Mouse (Mus musculus) 3T3-L1 (cell line): ENCODE results near the gene Ankdd1a.

Experiments used
- DNase-seq: peaks from one replicate; pipeline ENCODE4 v3.0.0-alpha.2; 2015; ENCODE audit warnings: low read depth, low spot score

The Ankdd1a gene

DNA sequence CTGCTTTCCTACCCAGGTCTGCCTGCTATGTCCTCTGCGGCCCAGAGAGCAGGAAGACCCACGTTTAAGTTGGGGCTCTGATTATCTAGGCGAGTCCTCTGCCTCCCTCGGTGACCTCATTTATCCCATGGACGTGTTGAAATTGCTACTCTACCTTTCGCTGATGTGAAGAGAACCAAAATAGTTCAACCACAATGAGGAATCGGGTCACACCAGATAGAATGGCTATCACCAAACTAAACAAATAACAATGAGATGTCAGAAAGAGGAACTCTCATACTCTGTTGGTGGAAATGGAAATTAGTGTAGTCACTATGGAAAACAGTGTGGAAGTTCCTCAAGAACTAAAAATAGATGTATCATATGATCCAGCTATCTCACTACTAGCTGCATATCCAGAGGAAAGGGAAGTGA lies 22.1 kb upstream of the Ankdd1a start:
- peak; percentile 49 for DNase-seq

DNA sequence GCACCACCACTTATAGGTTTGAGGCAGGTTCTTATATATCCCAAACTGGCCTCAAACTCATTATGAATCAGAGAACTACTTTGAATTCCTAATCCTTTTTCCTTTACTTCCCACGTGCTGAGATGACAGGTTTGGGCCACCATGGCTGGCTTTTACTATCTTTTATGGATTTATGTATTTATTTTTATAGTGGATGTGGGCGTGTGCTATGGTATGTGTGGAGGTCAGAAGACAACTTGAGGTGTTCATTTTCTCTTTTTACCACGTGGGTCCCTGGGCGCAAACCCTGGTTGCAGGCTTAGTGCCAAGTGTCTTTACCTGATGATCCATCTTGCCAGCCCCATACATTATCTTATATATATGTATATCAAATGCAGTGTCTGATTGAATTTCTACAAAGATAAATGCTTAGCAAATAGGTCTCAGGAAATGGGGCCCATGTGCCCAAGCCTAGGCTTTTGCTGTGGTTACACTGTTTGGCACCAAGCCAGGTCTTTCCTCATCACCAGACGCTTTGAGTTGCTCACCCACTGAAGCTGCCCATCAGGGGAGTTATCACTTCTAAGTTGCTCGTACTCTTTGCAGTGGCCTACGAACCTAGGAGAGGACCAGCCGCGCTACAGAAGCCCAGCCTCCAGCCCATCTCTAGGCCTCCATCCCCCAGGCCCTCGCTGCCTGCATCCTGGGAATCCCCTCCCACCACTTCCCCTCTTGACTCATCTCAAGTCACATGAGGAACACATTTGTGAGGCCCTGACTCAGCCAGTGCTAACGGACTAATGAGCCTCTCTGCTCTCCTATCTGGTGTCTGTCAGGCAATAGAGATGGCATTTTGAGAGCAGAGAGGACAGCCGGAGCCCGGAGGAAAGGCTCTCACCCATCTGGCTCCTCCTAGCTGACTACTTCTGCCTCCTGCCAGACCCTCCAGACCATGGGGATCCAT lies 21.4 kb upstream of the Ankdd1a start:
- peak; percentile 95 for DNase-seq

DNA sequence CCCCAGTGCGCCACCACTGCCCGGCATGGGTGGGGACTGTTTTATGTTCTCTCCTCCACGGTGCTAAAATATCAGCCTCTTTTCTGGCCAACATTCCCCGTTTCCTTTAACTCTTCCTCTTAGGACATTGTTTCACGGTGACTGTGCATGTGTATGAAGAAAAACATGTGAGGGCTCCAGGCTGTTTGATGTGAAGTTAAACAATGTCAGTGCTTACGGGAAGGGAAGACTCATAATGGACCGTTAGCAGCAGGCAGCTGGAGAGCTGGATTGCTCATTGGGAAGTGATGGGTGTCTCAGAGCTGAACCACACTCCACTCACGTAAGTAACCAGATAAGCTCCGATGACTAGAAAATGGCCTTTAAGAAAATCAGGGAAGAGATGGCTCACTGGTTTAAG lies 19.7 kb upstream of the Ankdd1a start:
- no peak for DNase-seq

DNA sequence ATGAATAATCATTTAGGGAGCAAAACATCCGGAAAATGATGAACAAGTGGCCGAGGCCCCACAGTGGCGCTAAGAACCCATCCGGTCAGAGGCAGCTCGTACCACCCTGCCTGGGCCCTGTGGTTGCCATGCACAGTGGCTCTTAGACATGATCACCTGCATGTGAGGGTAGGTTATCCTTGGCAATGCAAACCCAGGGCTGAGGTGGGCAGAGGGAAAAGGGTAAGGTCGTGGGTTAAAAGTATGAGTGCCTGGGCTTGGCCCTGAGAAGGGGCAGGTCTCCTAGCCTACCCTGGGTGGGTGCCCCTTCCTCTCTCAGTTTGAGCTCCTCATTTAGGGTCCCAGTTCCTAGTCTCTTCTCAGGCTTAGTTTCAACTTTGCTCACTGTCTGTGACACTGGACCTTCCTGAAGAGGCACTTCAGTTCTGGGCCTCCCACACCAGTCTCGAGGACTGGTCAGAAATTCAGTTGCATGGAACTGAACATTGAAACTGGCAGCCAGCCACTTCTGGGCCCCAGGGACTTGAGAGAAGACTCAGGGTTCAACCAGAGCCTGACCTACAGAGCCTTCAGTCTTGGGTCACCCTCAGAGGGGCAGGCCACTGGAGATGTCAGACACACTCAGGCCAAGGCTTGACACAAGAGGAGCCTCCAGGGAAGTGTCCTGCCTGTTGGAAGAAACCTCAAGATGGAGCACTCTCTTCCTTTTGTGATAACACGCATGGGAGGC lies 18.1 kb upstream of the Ankdd1a start:
- DNase-seq, result no peak

DNA sequence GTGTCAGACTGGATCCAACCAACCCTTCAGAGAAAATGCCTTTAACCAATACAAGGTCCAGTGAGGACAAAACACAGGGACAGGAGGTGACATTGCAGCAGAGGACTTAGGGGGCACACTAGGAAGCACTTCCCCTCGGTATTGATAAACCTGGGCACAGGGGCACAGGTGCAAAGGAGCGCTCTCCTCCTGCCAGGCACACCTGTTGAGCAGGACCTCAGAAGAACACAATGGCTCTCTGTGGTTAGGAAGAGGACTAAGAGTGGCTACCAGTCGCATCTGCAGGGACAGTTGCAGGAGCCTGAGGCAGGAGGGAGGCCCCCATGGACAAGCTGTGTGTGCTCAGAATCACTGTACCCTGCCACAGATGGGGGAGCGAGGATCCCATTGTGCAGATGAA lies 16.5 kb upstream of the Ankdd1a start:
- DNase-seq, result no peak

DNA sequence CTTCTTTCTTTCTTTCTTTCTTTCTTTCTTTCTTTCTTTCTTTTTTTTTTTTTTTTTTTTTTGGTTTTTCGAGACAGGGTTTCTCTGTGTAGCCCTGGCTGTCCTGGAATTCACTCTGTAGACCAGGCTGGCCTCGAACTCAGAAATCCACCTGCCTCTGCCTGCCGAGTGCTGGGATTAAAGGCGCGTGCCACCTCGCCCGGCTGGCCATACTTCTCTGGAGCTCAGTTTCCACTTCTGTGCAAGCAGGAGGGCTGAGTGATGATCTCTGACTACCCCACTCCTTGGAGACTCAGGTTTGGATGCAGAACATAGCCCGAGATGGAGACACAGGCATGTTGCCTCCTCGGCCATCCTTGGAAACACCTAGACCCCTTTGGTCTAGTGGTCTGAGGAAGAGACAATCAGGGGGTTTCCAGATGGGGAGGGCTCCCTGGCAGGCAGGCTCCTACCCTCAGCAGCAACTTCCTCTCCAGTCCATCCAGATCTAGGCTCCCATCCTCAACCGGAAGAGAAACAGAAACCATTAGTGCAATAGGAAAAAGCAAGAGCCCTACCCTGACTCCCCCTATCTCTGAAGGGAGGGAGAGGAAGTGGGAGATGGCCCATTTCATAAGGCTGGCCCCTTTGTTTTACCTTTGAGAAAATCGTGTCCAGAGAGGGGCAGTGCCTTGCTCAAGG lies 15.9 kb upstream of the Ankdd1a start:
- DNase-seq, result no peak

DNA sequence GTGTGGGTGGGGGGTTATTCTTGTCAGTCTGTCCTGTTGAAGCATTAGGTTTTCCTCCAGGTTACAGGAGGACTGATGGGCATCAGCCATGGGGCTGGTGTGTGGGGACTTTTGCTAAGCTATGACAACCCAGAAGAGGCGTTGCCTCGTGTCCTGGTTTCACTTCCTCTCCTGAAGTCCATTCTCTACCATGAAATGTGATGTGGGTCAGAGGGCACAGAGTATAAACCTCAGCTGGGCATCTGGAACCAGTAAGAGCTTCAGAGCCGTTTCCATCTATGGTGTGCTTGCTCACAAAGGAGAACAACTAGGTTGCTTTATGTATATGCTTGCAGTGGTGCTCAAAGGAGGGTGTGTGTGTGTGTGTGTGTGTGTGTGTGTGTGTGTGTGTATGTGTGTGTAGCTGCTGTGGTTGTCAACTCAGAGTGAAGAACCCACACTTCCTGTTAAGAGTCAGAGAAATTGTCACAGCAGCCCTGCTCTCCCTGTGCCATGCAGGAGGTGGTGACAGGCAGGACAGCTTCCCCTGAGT lies 15.3 kb upstream of the Ankdd1a start:
- peak; percentile 55 for DNase-seq

DNA sequence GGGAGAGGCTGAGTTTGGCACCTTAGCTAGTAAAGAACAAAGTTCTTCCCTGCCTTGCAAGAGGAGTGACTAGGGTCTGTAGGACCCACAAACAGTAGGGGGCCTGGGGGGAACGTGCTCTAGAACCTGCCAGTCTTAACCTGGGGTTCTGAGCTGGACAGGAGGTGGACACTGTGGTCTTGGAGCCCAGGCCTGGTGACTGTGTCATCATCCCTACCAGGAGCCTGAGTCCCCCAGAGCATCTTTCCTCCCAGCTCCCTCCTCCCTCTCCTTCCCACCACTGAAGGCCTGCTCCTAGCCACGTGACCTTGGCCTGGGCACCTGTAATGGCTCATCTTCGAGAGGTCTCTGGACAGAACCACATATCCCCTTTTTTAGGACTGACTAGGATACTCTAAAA lies 14.1 kb upstream of the Ankdd1a start:
- no peak for DNase-seq

DNA sequence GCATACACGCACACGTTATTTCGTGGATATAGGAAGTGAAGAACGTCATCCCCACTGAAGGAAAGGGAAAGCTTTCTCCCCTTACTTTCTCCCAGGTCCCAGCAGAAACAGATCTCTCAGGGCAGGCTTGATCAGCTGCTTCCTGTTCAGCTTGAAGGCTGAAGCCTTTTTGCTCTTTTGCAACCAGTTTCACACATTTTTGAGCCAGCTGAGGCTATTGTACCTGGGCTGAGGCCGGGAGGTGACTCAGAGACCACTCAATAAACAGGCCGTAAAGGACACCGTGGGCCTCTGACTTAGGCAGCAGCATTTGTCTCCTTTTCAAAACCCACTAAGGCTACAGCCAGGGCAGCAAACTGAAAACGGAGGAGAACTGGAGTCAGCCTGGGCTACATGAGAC lies 13.0 kb upstream of the Ankdd1a start:
- peak; percentile 42 for DNase-seq

DNA sequence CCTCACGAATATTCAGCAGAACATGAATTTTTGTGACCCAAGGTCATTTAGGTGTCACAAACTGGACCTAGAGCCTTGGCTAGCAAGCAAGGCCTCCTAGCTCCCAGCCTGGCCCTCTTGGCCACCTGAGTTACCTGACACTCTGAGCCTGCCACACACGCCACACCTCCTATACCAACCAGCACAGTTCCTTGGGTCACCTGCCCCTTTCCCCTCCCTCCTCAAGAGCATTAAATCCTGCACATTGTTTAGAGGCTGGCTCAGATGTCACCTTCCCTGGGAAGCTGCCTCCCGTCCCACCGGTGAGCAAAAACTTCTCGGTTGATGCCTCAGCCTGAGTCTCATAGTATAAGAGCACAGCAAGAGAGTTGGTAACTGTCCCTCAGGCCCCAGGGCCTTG lies 11.3 kb upstream of the Ankdd1a start:
- DNase-seq, result no peak

DNA sequence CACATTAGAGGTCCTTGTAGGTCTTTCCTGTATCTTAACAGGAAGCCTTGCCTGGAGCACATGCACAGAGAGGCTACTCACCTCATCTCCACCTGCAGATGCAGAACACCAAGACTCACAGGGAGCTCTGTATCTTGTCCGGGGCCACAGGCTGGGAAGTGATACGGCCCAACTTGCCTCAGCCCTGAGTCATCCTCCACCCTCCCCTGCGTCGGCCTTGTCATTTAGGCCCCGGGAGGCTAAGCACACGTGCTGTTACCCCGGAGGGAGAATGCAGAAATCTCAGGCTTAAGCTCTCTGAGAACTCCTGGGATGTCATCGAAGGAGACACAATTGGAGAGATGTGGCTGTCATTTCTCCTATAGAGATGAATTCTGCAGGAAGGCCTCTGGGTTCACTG lies 9.7 kb upstream of the Ankdd1a start:
- DNase-seq, result peak; percentile 31

DNA sequence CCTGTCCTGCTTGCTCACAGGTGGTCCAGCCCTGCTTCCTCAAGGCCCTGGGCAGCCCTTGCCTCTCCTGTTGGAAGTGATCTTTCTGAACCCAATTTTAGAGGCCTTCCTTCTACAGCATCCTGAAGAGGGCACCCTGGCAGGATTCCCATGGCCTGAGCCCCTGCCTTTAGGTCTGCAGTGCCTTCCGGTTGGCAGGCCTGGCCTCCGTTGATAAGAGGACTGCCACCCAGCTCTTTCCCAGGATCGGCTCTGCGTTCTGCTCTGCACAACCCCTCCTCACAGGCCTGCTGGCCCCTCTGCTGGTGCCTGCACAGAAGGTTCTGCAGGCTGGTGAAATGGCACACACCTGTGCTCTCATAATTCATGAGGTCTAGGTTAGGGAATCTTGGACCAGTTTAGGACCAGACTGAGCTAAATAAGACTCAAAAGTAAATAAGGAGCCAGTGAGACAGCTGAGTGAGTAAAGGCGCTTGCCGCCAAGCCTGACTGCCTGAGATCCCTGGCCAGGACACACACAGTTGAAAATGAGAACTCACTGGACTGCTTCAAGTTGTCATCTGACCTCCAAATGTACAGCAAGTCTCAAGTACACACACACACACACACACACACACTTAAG lies 8.5 kb upstream of the Ankdd1a start:
- DNase-seq, result no peak

DNA sequence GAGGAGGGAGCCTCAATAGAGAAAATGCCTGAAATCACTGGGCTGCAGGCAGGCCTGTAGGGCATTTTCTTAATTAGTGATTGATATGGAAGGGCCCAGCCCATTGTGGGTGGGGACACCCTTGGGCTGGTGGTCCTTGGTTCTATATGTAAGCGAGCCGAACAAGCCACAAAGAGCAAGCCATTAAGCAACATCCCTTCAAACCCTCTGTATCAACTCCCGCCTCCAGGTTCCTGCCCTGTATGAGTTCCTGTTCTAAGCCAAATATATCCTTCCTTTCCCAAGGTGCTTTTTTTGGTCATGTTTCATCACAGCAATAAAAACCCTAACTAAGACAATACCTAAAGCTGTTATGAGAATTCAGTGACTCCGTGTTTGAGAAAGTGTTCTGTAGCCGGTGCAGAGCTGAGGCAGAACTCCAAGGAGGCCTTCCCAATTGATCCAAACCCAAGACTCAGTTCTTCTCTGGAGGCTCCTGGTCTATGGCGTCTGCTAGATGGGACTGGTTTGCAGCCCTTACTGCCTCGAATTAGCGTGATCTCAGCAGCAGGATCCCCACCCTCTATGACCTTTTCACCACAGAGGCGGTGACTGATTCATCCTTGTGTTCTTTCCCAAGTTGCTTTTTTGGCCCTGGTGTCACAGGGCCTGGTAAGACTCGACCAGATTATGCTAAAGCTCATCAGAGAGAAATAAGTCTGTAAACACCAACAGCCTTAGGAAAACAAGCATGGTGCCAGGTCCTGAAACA lies 5.6 kb upstream of the Ankdd1a start:
- DNase-seq, result peak; percentile 78

DNA sequence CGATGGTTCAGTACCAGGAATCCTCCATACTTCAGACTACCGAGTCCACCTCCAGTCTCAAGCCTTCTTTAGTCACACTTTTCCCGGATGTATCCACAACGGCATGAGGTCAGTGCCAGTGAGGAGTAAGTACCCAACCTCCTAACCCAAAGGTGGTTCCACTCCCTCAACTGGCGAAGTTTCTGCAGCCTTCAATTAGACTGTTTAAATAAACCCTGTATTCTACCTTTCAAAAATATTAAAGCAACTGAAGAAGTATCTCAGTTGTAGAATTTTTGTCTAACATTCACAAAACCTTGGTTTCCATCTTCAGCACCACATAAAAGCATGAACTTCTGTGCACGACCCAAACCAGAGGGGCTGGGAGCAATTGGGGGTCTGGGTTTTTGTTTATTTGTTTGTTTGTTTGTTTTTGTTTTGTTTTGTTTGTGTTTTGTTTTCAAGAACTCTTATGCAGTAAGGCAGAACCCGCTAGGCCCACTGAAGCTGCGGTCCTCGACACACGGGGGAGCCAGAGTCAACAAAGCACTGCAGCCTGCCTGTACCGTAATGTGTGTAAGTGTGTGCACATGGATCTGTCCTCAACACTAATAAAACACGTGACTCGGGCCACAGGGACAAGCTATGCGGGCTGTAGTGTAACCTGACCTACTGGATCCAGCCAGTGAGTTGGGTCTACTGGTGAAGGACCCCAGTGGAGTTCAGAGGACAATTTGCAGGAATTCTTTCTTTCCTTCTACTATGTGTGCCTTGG lies 3.8 kb upstream of the Ankdd1a start:
- peak; percentile 90 for DNase-seq

DNA sequence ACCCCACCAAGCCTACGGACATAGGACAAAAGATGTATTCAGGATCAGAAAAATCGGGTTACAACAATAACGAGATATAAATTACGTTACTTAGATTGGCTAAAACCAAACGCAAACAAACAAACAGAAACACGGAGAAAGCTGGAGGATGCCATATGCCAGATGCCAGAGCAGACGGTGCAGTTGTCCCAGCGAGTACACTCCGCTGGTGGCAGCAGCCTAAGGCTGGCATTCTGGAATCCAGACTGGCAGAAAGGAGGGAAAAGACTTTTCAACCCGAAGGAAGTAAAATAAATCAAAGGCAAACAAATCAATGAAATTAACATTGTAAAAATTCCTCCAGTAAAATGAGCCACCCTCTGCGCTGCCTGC lies 498 bp upstream of the Ankdd1a start:
- no peak for DNase-seq

DNA sequence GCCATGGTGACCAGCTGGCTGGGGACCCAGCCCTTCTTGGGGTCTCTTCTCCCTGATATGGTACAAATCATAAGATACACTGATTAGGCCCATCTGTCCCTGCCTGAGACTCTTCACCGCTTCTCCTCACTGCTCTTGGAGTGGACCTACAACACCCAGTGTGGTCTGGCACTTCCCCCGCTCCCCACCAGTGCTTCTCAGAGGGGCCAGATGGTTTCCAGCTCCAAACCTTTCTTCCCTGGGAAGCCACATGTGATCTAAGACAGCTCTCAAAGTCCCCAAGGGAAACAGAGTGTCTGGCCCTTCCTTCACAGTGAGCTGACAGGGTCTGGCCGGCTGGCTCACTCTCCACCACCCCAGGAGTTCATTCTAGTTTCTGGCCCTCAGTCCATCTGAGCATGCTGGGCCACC lies 5.1 kb downstream of the Ankdd1a start:
- DNase-seq, result no peak

DNA sequence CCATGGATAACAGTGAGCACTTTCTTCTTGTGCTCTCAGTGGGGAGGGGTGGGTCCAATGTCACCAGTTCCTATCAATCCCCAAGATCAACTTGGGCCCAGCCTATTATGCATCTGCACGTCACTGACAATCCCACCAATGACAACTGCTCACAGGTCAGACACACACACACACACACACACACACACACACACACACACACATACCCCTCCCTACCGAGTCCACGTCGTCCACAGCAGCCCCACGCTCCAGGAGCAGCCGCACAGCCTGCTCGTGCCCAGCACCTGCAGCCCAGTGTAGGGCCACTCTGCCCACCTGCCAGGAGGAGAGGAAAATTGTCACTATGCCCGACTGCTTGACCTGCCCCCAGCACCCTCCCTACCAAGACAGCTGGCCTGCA lies 5.6 kb downstream of the Ankdd1a start:
- no peak for DNase-seq

DNA sequence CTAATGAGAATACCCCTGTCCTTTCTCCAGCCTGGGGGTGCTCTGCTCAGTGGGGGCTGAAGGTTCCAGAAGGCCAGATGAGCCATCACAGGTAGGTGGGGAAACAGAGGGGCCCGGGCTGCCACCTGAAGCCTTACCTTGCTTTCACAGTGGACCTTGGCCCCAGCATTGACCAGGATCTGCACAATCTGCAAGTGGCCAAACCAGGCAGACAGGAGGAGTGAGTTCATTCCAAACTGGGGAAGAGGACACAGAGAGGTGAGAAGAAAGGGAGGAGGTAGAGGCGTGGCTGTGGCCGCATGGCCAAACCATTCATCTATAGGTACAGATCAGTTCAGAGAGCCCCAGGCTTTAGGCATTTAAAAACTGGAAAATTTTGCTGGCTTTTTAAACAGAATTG lies 7.5 kb downstream of the Ankdd1a start:
- no peak for DNase-seq

DNA sequence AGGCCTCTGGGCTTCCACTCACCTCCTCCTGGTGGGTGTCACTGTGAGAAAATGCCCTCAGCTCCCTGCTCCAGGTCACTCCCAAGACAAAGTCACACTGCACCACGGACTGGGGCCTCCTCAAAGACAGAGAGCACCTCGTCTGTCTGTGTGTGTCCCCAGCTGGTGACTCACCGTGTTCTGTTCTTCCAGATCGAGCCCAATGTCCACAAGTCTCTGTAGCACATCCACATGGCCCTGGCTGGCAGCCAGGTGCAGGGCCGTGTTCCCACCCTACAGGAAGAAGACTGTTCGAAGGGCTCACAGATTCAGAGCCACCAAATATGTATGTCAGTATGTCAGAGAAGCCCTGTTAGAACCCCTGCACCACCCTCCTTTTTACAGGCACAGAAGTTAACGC lies 11.5 kb downstream of the Ankdd1a start:
- DNase-seq, result no peak
